Mouse (Mus musculus) midbrain, postnatal 0 days (tissue): ENCODE data around the gene Nlrp6. TPM values are rescaled to one million over a fixed set of nuclear protein-coding genes. Genes with fewer than 3 reads are reported as not detected.

ENCODE experiments used
- ATAC-seq: fragments of 200-750 bp; cut with Nextera tagmentation; 2 replicates; pipeline ENCODE4 v1.8.0; 2017; ENCODE audit warnings: moderate number of reproducible peaks, mild to moderate bottlenecking, moderate TSS enrichment, moderate library complexity; ENCODE audit not compliant: low FRiP score
- DNase-seq: peaks from one replicate; pipeline ENCODE4 v3.0.0-alpha.2; 2015; ENCODE audit warnings: low spot score
- H3K27ac ChIP-seq: fragments of 300-500 bp; sonication (generic); 2 replicates; pipeline ENCODE4 v1.5.1; 2014; ENCODE audit warnings: low read depth, mild to moderate bottlenecking, low read length, mixed read lengths
- H3K27me3 ChIP-seq: fragments of 300-500 bp; sonication (generic); 2 replicates; pipeline ENCODE4 v1.6.1; 2014; ENCODE audit warnings: low read length, control low read depth, mixed read lengths; ENCODE audit not compliant: insufficient read depth
- H3K36me3 ChIP-seq: fragments of 300-500 bp; sonication (generic); 2 replicates; pipeline ENCODE4 v1.6.1; 2014; ENCODE audit warnings: low read length, control low read depth, mixed read lengths; ENCODE audit not compliant: insufficient read depth
- H3K4me1 ChIP-seq: fragments of 300-500 bp; sonication (generic); 2 replicates; pipeline ENCODE4 v1.6.1; 2014; ENCODE audit warnings: mild to moderate bottlenecking, control low read depth, antibody characterized with exemption, low read length, mixed read lengths; ENCODE audit not compliant: insufficient read depth
- H3K4me2 ChIP-seq: fragments of 300-500 bp; sonication (generic); 2 replicates; pipeline ENCODE4 v1.6.1; 2014; ENCODE audit warnings: low read depth, mild to moderate bottlenecking, low read length, mixed read lengths; ENCODE audit not compliant: poor library complexity, severe bottlenecking
- H3K4me3 ChIP-seq: fragments of 300-500 bp; sonication (generic); 2 replicates; pipeline ENCODE4 v1.5.1; 2014; ENCODE audit warnings: low read depth, mild to moderate bottlenecking, low read length, moderate library complexity
- H3K9ac ChIP-seq: fragments of 300-500 bp; sonication (generic); replicated peaks from 2 replicates; pipeline ENCODE4 v1.6.1; 2014; ENCODE audit warnings: mild to moderate bottlenecking, low read length, moderate library complexity, mixed read lengths; ENCODE audit not compliant: poor library complexity, severe bottlenecking
- H3K9me3 ChIP-seq: fragments of 300-500 bp; sonication (generic); 2 replicates; pipeline ENCODE4 v1.6.1; 2016; ENCODE audit warnings: low read length, control low read depth
- CTCF ChIP-seq: IDR thresholded peaks from 2 replicates; pipeline ENCODE4 v1.5.1; 2016; ENCODE audit warnings: antibody characterized with exemption, mild to moderate bottlenecking
- WGBS: fragments of 180-500 bp; shearing (Covaris S2); extraction: QIAGEN DNeasy Blood & Tissue Kit; methylation state at CpG from one replicate; pipeline ENCODE4 v1.1.7; 2014; 5-methylcytosine and 5-hydroxymethylcytosine counted together
- polyA plus RNA-seq: library from polyadenylated mRNA; unstranded; fragments of >200 nt; fragmentation: Nextera tagmentation; extraction: Ambion mirVana; gene quantifications from 2 replicates; pipeline ENCODE4 v1.2.1, GENCODE M21; 2015
- total RNA-seq: library from RNA; depleted of rRNA; stranded (reverse); fragments of >200 nt; gene quantifications from 2 replicates; pipeline ENCODE4 v1.2.3, GENCODE M21; 2014

Gene Nlrp6
- total and polyA plus RNA-seq, 2 experiments from 2014 or later, result 0.82 to 0.99 TPM

- no peaks in the 10 kb centered on the region for H3K36me3 ChIP-seq
- H3K4me2 ChIP-seq, result no peak overlapping the region
- H3K27me3 ChIP-seq, result no peaks in the 10 kb centered on the region
- DNase-seq (no peak), ATAC-seq (no peak)
- no peak overlapping the region for H3K27ac ChIP-seq
- no peaks in the 10 kb centered on the region; the same call in 1 of the 2 replicates for H3K4me1 ChIP-seq
- H3K9me3 ChIP-seq, result no peaks in the 10 kb centered on the region
- H3K9ac ChIP-seq, result no peak overlapping the region
- WGBS, result 91% methylated on average over 4 of the region's 4 CpGs
- no peak for TF ChIP-seq CTCF
- H3K4me3 ChIP-seq, result no peak overlapping the region
These were observed 22.7 kb downstream of the Nlrp6 start for GRCm38 (mm10) chr7:140943356-140943755.

GRCm38 (mm10) chr7:140944236-140944635, 23.5 kb downstream of the Nlrp6 start:
- 90% methylated on average over 7 of the region's 7 CpGs for WGBS
- Histone ChIP-seq H3K4me1 (no peaks in the 10 kb centered on the region; the same call in 1 of the 2 replicates), H3K4me3 (no peak overlapping the region), H3K36me3 (no peaks in the 10 kb centered on the region), H3K27ac (no peak overlapping the region), H3K9me3 (no peaks in the 10 kb centered on the region), H3K27me3 (no peaks in the 10 kb centered on the region), H3K9ac (no peak overlapping the region), H3K4me2 (no peak overlapping the region)
- no peak for ATAC-seq
- no peak for TF ChIP-seq CTCF
- DNase-seq, result no peak

- H3K27me3 ChIP-seq, result no peaks in the 10 kb centered on the region
- H3K4me2 ChIP-seq, result no peak overlapping the region
- H3K27ac ChIP-seq, result no peak overlapping the region
- H3K36me3 ChIP-seq, result no peaks in the 10 kb centered on the region
- 91% methylated on average over 5 of the region's 5 CpGs for WGBS
- H3K4me1 ChIP-seq, result no peaks in the 10 kb centered on the region; the same call in 1 of the 2 replicates
- no peak for TF ChIP-seq CTCF
- H3K9ac ChIP-seq, result no peak overlapping the region
- no peak for DNase-seq
- no peak overlapping the region for H3K4me3 ChIP-seq
- ATAC-seq, result no peak
- H3K9me3 ChIP-seq, result no peaks in the 10 kb centered on the region
These were observed 24.5 kb downstream of the Nlrp6 start for GRCm38 (mm10) chr7:140945247-140945646.

- no peaks in the 10 kb centered on the region for H3K36me3 ChIP-seq
- H3K27ac ChIP-seq, result no peak overlapping the region
- ATAC-seq (no peak), DNase-seq (no peak)
- no peaks in the 10 kb centered on the region for H3K27me3 ChIP-seq
- no peak for TF ChIP-seq CTCF
- H3K4me1 ChIP-seq, result no peaks in the 10 kb centered on the region; the same call in 1 of the 2 replicates
- no peak overlapping the region for H3K4me2 ChIP-seq
- no peaks in the 10 kb centered on the region for H3K9me3 ChIP-seq
- no peak overlapping the region for H3K4me3 ChIP-seq
- 92% methylated on average over 10 of the region's 10 CpGs for WGBS
- H3K9ac ChIP-seq, result no peak overlapping the region
These were observed 25.6 kb downstream of the Nlrp6 start for GRCm38 (mm10) chr7:140946311-140946710.

GRCm38 (mm10) chr7:140946980-140947379, 26.3 kb downstream of the Nlrp6 start:
- Histone ChIP-seq H3K9ac (no peak overlapping the region), H3K27me3 (no peaks in the 10 kb centered on the region), H3K27ac (no peak overlapping the region), H3K9me3 (no peaks in the 10 kb centered on the region), H3K4me1 (no peaks in the 10 kb centered on the region), H3K4me2 (no peak overlapping the region), H3K4me3 (no peak overlapping the region), H3K36me3 (no peaks in the 10 kb centered on the region)
- WGBS, result 68% methylated on average over 7 of the region's 7 CpGs
- no peak for TF ChIP-seq CTCF
- DNase-seq (no peak), ATAC-seq (no peak)

GRCm38 (mm10) chr7:140948161-140948560, 27.5 kb downstream of the Nlrp6 start:
- Histone ChIP-seq H3K9me3 (no peaks in the 10 kb centered on the region), H3K9ac (no peak overlapping the region), H3K4me2 (no peak overlapping the region), H3K4me1 (no peaks in the 10 kb centered on the region), H3K36me3 (no peaks in the 10 kb centered on the region), H3K27me3 (no peaks in the 10 kb centered on the region), H3K4me3 (no peak overlapping the region), H3K27ac (no peak overlapping the region)
- no peak for DNase-seq
- no peak for ATAC-seq
- WGBS, result 90% methylated on average over 8 of the region's 8 CpGs
- no peak for TF ChIP-seq CTCF
